Mouse (Mus musculus) lung, postnatal 25 days (tissue): ENCODE measurements around the gene Zfp777.

ENCODE experiments used
- DNase-seq: peaks from one replicate; pipeline ENCODE4 v3.0.0; 2022; ENCODE audit warnings: low spot score

Gene Zfp777

DNA sequence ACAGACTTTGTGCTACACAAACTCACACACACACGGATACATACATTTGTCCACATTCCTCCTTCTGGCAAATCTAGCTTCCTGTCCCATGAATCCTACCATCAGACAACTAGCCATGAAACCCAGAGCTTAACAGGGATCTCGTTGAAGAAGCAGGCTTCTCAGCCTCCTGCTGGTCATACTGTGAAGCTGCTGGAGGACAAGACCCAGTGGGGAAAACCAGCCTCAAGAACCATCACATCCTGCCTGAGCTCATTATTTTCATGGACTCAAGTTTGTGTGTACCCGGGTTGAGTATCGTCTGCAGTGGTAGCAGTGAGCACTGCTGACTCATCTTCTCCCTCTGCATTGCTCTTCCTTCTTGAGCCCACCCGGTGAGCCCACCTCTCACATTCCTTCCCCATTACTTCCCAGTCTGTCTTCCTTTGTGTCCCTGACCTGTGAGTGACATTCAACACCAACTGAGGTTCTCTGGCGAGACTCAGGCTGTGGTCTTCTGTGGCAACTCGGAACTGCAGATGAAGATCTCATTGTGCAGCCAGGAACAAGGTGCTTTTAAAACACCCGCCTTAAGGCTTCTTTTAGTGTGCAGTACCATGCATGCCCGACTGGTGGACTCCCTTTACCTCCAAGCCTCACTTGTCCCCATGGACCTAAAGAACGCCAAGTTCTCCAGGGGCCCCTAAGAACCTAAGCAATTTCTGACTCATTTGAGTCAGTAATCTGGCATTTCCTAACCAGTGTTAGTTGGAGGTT is 22.6 kb downstream of the Zfp777 start:
- no peak for DNase-seq

DNA sequence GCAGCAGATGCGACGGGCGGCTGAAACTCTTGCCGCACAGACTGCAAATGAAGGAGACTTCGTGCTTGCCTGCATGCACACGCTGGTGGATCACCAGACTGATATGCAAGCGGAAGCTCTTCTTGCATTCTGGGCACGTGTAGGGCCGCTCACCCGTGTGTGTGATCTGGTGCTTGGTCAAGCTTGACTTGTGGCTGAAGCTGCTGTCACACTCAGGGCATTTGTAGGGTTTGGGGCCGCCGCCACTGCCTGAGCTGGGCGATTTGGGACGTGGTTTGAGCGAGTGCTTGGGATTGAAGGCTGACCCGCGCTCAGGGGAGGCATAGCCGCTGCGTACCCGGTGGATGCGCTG is 23.7 kb downstream of the Zfp777 start:
- no peak for DNase-seq

DNA sequence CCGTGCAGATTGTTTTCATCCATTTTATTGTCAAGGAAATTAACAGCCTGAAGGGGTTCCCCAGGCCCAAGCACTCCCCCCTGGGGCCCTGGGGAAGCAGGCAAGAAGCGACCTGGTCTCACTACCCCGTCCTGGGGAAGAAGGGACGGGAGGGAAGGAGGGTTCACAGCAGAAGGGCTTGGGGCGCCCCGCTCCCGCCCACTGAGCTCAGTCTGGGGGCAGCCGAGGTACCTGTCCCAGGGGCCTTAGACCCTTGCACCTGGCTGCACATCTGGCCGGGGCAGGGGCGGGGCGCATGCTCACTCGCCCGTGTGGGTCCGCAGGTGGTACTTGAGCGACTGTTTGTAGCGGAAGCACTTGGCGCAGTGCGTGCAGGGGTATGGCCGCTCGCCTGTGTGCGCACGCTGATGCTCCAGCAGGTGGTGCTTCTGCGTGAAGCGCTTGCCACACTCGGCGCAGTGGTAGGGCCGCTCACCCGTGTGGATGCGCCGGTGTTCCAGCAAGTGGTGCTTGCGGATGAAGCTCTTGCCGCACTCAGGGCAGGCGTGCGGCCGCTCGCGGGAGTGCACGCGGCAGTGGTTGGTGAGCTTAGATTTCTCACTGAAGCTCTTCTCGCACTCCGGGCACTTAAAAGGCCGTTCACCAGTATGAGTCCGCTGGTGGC is 24.2 kb downstream of the Zfp777 start:
- no peak for DNase-seq

DNA sequence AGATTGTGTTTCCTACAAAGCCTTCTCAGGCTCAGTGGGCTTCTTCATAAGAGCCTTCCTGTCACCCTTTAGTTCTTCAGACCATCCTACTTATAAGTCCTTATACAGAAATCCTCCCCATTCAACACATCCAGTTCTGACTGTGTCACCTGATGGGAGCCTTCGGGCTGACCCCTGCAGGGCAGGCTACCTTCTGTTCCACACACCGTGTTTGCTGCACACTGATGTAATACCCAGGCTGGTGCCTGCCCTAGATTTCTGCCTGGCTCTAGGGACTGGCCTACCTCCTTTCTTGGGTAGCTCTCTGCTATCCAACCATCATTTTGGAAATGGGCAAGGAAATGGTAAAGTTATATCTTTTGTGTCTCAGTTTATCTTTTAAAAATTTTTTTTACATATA is 26.0 kb downstream of the Zfp777 start:
- DNase-seq, result no peak

DNA sequence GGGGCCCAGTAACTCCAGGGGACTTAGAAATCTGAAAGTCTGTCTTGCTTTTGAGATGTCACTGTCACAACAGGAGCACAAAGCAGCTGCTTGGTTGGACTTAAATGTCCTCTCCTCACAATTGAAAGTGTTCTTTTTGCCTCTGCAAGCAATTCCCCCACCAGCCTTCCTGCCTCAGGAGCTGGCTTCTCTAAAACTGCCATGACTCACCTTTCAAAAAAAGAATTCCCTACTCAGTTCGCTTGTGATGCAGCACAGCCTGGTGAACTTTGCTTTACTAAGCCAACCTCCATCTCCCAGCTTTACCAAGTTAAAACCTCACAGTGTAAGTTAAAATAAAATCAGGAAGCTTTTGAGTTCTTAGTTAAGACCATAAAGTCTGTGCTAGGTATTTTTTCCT is 27.0 kb downstream of the Zfp777 start:
- no peak for DNase-seq

DNA sequence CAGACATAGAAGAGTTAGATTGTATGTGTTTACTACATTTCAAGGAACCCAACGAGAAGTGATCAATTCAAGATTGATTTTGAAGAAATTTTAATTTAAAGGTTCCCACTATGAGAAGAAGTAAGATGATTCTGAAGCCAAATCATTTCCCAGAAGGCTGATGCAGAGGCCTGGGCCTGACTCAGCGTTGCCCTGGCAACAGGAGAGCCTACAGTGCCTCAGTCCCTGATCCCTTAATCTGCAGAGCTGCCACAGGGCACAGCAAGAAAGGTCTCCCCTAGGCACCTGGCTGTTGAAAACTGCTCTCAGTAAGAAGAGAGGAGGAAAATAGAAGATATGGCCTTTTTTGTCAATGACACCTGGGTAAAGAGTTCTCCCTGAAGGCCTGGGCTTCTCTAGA is 28.7 kb downstream of the Zfp777 start:
- DNase-seq, result no peak

DNA sequence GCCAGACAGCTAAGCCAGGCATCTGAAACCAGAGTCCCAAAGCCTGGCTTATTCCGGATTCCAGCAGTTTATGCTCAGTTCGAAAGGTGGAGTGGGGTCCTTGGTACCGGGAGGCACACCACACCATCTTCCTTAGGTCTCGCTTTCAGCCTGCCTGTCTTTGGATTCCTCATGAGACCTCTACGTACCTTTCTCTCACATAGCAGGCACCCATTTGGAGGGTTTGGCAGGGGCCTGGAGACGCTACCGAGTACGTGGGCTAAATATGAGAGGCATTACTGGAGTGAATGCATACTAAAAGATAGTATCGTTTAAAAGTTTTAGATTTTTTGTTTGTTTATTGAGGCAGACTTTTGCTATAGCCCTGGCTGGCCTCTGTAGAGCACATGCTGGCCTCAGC is 31.9 kb downstream of the Zfp777 start:
- DNase-seq, result no peak

DNA sequence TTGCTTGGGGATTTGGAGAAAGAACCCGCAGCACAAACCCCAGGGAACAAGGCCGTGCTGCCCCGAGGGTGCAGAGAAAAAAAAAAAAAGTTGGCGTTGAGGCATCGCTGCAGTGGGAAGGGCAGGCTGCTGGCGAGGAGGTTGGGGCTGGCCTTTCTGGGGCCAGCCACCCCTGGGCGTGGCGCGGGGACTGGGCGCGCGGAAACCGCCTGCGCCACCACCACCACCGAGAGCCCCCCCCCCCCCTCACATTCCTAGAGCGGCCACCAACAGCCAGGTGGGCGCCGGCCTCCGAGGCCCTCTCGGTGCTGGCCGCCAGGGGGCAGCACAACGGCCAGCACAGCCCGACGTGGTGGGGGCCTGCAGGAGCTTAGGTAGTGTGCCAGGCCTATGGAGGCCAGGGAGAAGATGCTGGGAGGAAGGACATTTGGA is 32.6 kb downstream of the Zfp777 start:
- peak; percentile 62 for DNase-seq

DNA sequence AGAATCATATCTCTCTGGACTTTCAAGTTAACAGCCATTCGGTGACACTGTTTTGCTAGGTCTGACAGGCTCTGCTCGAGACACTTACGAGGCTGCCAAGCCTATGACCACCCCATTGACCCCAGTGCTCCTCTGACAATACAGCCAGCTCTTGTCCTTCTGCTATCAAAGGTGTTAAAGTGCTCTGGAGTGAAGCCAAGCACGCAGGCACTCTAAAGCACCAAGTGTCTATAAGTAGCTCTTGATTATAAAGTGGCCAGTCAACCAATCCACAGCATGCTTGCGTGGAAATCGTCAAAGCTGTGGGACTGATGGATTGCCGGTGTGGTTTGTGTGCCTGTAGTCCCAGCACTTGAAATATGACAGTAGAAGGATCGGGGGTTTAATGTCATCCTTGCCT is 38.0 kb downstream of the Zfp777 start:
- DNase-seq, result peak; percentile 75

DNA sequence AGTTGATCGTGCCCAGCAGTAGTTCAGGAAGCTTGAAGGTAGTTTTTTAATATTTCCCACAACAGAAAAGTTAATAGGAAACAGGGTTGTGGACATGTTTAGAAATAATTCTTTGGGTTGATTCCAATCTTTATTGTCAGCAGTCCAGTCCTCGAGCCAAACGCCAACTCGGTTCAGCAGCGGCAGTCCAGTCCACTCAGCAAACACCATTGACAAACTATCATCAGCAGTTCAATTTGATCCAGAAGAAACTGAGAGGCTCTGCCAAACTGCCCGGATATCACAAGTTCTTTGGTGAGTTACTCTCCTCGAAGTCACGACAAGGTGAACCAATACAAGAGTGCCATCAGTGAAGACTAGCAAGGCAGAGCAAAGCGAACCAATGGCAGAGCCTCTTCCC is 53.0 kb downstream of the Zfp777 start:
- DNase-seq, result no peak

DNA sequence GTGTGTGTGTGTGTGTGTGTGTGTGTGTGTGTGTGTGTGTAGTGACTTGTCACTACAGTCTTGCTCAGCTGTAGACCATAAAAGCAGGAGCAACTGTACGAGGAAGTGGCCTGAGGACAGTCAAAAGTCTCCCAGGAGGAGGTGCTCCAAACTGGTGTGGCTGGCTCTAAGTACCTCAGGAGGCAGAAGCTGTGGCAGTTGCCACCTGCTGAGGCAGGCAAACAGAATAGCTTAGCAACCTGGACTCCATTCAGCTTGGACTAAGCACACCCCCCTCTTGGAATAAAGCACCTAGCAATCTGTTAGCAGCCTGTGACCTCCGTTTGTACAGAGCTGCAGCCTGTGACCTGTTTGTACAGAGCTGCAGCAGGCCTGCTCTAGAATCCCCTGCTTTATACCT is 64.8 kb downstream of the Zfp777 start:
- DNase-seq, result peak; percentile 36

DNA sequence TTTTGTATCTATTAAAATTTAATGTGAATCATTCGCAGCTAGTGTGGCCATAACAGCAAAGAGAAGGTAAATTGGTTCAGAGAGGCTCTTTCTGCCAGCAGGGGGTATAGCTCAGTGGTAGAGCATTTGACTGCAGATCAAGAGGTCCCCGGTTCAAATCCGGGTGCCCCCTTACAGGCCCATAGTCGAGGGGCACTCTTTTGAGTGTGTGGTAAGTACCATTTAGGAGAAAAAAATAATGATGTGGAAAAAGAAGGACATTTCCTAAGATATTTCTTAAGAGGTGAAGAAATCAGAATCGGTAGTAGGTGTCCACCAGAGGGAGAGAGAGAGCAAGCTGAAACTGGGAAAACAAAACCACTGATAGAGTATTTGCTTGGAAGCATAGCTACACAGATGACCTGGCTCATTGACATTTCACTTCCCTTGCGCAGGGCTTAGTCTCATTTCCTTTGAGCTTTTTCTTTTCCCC is 69.8 kb downstream of the Zfp777 start:
- DNase-seq, result peak; percentile 87

DNA sequence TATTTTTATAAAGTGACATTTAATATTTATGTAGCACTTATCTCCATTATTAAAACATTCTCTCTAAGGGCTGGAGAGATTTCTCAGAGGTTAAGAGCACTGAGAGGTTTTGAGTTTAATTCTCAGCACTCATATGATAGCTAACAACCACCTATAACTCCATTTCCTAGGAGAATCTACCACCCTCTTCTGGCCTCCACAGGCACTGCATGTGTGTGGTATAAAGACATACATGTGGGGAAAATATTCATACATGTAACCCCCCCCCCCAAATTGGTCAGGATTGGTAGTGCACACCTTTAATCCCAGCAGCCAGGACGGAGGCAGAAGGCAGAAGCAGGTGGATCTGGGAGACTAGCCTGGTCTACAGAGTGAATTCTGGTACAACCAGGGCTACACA is 74.1 kb downstream of the Zfp777 start:
- no peak for DNase-seq
